Mouse (Mus musculus): ENCODE measurements around the gene Unc13b.

Unc13b gene

GRCm38 (mm10) chr4:43216491-43216890, 157.7 kb downstream of the Unc13b start:
- DNase-seq (ENCODE audit: low read depth, low spot score), result no peak

GRCm38 (mm10) chr4:43217997-43218396, 159.2 kb downstream of the Unc13b start:
- DNase-seq (ENCODE audit: low read depth, low spot score), result no peak

GRCm38 (mm10) chr4:43231821-43232220, 173.1 kb downstream of the Unc13b start:
- no peak for DNase-seq (ENCODE audit: low read depth, low spot score)

GRCm38 (mm10) chr4:43232985-43233384, 174.2 kb downstream of the Unc13b start:
- DNase-seq (ENCODE audit: low read depth, low spot score), result no peak

GRCm38 (mm10) chr4:43233489-43233888, 174.7 kb downstream of the Unc13b start:
- DNase-seq (ENCODE audit: low read depth, low spot score), result no peak

- DNase-seq (ENCODE audit: low read depth, low spot score), result no peak
Measured at GRCm38 (mm10) chr4:43236898-43237297, 178.1 kb downstream of the Unc13b start.

- DNase-seq (ENCODE audit: low read depth, low spot score), result no peak
Measured at GRCm38 (mm10) chr4:43240716-43241115, 182.0 kb downstream of the Unc13b start.

GRCm38 (mm10) chr4:43244022-43244421, 185.3 kb downstream of the Unc13b start:
- DNase-seq (ENCODE audit: low read depth, low spot score), result no peak

GRCm38 (mm10) chr4:43245776-43246175, 187.0 kb downstream of the Unc13b start:
- DNase-seq (ENCODE audit: low read depth, low spot score), result no peak

- DNase-seq (ENCODE audit: low read depth, low spot score), result no peak
Measured at GRCm38 (mm10) chr4:43248026-43248425, 189.3 kb downstream of the Unc13b start.

GRCm38 (mm10) chr4:43248909-43249308, 190.2 kb downstream of the Unc13b start:
- DNase-seq (ENCODE audit: low read depth, low spot score), result no peak

- DNase-seq (ENCODE audit: low read depth, low spot score), result no peak
Measured at GRCm38 (mm10) chr4:43251269-43251668, 192.5 kb downstream of the Unc13b start.

- no peak for DNase-seq (ENCODE audit: low read depth, low spot score)
Measured at GRCm38 (mm10) chr4:43257040-43257439, 198.3 kb downstream of the Unc13b start.

GRCm38 (mm10) chr4:43258556-43258955, 199.8 kb downstream of the Unc13b start:
- DNase-seq (ENCODE audit: low read depth, low spot score), result no peak

GRCm38 (mm10) chr4:43259435-43259834, 200.7 kb downstream of the Unc13b start:
- DNase-seq (ENCODE audit: low read depth, low spot score), result no peak

- DNase-seq (ENCODE audit: low read depth, low spot score), result no peak
Measured at GRCm38 (mm10) chr4:43260096-43260495, 201.3 kb downstream of the Unc13b start.

GRCm38 (mm10) chr4:43262821-43263220, 204.1 kb downstream of the Unc13b start:
- no peak for DNase-seq (ENCODE audit: low read depth, low spot score)

- no peak for DNase-seq (ENCODE audit: low read depth, low spot score)
Measured at GRCm38 (mm10) chr4:43266146-43266545, 207.4 kb downstream of the Unc13b start.

GRCm38 (mm10) chr4:43266623-43267322, 208.0 kb downstream of the Unc13b start, which contains the start of gene Atp8b5:
Gene Atp8b5 (plus strand): TSS chr4:43267159.
- peak; percentile 69 for DNase-seq (ENCODE audit: low read depth, low spot score)

GRCm38 (mm10) chr4:43267323-43267658, 208.5 kb downstream of the Unc13b start:
- DNase-seq (ENCODE audit: low read depth, low spot score), result no peak

GRCm38 (mm10) chr4:43285476-43285875, 226.7 kb downstream of the Unc13b start:
- DNase-seq (ENCODE audit: low read depth, low spot score), result no peak

- DNase-seq (ENCODE audit: low read depth, low spot score), result no peak
Measured at GRCm38 (mm10) chr4:43287305-43287704, 228.6 kb downstream of the Unc13b start.

- DNase-seq (ENCODE audit: low read depth, low spot score), result no peak
Measured at GRCm38 (mm10) chr4:43294001-43294400, 235.2 kb downstream of the Unc13b start.
